Mouse (Mus musculus): ENCODE measurements around the gene Arhgap27. TPM values are rescaled to one million over a fixed set of nuclear protein-coding genes. Genes with fewer than 3 reads are reported as not detected.
A peak's percentile ranks its signal among the peaks of the same experiment; 100 is the strongest.

The Arhgap27 gene
- polyA plus RNA-seq, 1 experiment from 2014 or later, result 17.8 TPM

DNA sequence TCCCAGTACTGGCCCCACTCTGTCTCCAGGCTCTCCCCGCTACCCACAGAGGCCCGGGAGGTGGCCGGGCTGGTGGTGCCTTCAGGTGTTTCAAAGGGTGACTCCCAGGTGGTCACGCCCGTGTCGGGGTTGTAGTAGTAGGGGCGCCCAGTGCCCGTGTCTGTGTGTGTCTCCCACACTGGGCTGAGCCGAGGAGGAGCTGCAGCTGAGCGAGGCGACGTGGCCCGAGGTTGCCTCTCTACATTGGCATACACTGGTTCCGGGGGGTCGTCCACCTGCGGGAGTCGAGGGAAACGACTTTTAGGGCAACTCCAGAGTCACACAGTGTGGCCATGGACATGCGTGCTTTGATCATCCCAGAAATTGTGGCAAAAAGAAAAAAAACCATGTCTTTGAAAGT, 23.4 kb downstream of the Arhgap27 start:
- Histone ChIP-seq H3K4me2 (replicated peaks; ENCODE audit: low read depth, low read length) (peak overlapping the region; percentile 61), H3K4me1 (ENCODE audit: insufficient read depth, low read length) (peaks cover 31% of the 10 kb centered on the region), H3K9ac (replicated peaks; ENCODE audit: low read length) (peak overlapping the region; percentile 72), H3K27ac (ENCODE audit: low read length) (peak overlapping the region; percentile 94), H3K27me3 (ENCODE audit: insufficient read depth, low read length) (no peaks in the 10 kb centered on the region), H3K36me3 (ENCODE audit: insufficient read depth, low read length) (no peaks in the 10 kb centered on the region), H3K9me3 (ENCODE audit: low read length) (no peaks in the 10 kb centered on the region), H3K4me3 (ENCODE audit: low read length) (peak overlapping the region; percentile 38)
- peak; percentile 57 for ATAC-seq (ENCODE audit: low FRiP score, low TSS enrichment)
- 26% methylated on average over 19 of the region's 19 CpGs for WGBS

DNA sequence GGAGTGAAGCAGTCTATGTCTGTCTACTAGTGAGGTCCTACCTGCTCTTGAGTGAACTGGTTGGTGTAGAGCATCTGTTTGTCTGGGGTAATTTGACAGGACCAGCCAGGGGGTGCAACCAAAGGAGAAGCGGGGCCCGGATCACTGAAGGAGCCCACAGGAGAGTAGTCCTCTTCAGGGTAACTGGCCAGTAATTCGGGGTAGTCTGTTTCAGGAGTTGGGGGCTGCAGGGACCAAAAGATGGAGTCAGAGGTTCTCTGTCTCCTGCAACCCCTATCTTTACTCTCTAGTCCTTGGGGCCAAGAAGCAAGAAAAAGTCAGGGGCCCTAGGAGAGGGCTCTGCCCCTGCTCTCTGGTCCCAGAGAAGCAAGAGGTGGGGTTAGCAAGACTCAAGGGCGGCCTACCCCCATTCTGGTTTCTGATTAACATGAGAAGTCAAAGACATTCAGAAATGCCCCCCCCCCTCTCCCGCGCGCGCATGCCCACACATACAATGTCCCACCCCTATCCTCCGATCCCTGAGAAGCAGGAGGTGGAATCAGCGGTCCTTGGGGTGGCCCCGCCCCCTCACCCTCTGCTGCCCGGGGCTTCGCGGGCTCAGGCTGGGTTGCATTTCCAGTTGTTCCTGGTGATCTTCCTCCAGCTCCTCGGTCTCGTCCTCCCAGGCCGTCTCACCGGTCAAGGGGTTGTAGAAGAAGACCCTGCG, 23.9 kb downstream of the Arhgap27 start:
- H3K4me3 ChIP-seq (ENCODE audit: low read length), result peak overlapping the region; percentile 38
- no peaks in the 10 kb centered on the region for H3K36me3 ChIP-seq (ENCODE audit: insufficient read depth, low read length)
- H3K4me1 ChIP-seq (ENCODE audit: insufficient read depth, low read length), result peaks cover 31% of the 10 kb centered on the region
- H3K27ac ChIP-seq (ENCODE audit: low read length), result peak overlapping the region; percentile 94
- WGBS, result 25% methylated on average over 19 of the region's 19 CpGs
- no peaks in the 10 kb centered on the region for H3K27me3 ChIP-seq (ENCODE audit: insufficient read depth, low read length)
- no peaks in the 10 kb centered on the region for H3K9me3 ChIP-seq (ENCODE audit: low read length)
- peak overlapping the region; percentile 72 for H3K9ac ChIP-seq (replicated peaks; ENCODE audit: low read length)
- peak; percentile 68 for ATAC-seq (ENCODE audit: low FRiP score, low TSS enrichment)
- H3K4me2 ChIP-seq (replicated peaks; ENCODE audit: low read depth, low read length), result peak overlapping the region; percentile 61

DNA sequence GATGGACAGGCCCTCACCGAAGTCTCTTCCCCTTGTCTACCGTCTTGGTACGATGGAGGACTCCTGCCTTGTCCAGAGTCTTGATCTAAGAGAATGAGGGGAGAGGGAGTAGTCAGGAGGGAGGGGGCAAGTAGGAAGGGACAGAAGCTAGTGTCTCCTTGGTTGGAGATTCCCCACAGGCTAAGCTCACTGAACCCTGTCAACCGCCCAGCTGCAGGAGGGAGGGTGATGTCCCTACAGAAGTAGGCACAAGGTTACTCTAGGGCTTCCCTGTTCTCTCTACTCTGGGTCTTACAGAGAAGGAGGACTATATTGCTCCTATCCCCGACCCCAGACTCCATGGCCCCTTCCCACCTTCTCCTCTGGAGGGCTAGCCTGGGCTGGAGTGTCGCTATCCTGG, 24.8 kb downstream of the Arhgap27 start:
- Histone ChIP-seq H3K4me3 (ENCODE audit: low read length) (no peak overlapping the region), H3K4me2 (replicated peaks; ENCODE audit: low read depth, low read length) (no peak overlapping the region), H3K9ac (replicated peaks; ENCODE audit: low read length) (0 out of 2 replicates have a peak overlapping the region, but pooled peaks have one; percentile 14), H3K27me3 (ENCODE audit: insufficient read depth, low read length) (peaks cover 3% of the 10 kb centered on the region; the same call in 1 of the 2 replicates), H3K4me1 (ENCODE audit: insufficient read depth, low read length) (peaks cover 34% of the 10 kb centered on the region), H3K36me3 (ENCODE audit: insufficient read depth, low read length) (no peaks in the 10 kb centered on the region), H3K9me3 (ENCODE audit: low read length) (no peaks in the 10 kb centered on the region), H3K27ac (ENCODE audit: low read length) (peak overlapping the region; percentile 94; the same call in 1 of the 2 replicates)
- WGBS, result 88% methylated on average over 6 of the region's 6 CpGs
- peak; percentile 10; the same call in 1 of the 2 replicates for ATAC-seq (ENCODE audit: low FRiP score, low TSS enrichment)

GRCm38 (mm10) chr11:103338119-103338518, 25.4 kb downstream of the Arhgap27 start:
- H3K27me3 ChIP-seq (ENCODE audit: insufficient read depth, low read length), result peaks cover 8% of the 10 kb centered on the region
- no peak for ATAC-seq (ENCODE audit: low FRiP score, low TSS enrichment)
- H3K27ac ChIP-seq (ENCODE audit: low read length), result no peak overlapping the region
- H3K9ac ChIP-seq (replicated peaks; ENCODE audit: low read length), result no peak overlapping the region
- 81% methylated on average over 7 of the region's 7 CpGs for WGBS
- H3K4me2 ChIP-seq (replicated peaks; ENCODE audit: low read depth, low read length), result no peak overlapping the region
- H3K4me1 ChIP-seq (ENCODE audit: insufficient read depth, low read length), result peaks cover 40% of the 10 kb centered on the region
- no peaks in the 10 kb centered on the region for H3K36me3 ChIP-seq (ENCODE audit: insufficient read depth, low read length)
- no peaks in the 10 kb centered on the region for H3K9me3 ChIP-seq (ENCODE audit: low read length)
- H3K4me3 ChIP-seq (ENCODE audit: low read length), result no peak overlapping the region

GRCm38 (mm10) chr11:103337180-103337579, 26.3 kb downstream of the Arhgap27 start:
- Histone ChIP-seq H3K36me3 (ENCODE audit: insufficient read depth, low read length) (no peaks in the 10 kb centered on the region), H3K4me2 (replicated peaks; ENCODE audit: low read depth, low read length) (no peak overlapping the region), H3K27me3 (ENCODE audit: insufficient read depth, low read length) (peaks cover 10% of the 10 kb centered on the region), H3K4me1 (ENCODE audit: insufficient read depth, low read length) (peaks cover 45% of the 10 kb centered on the region), H3K9me3 (ENCODE audit: low read length) (no peaks in the 10 kb centered on the region), H3K9ac (replicated peaks; ENCODE audit: low read length) (no peak overlapping the region), H3K4me3 (ENCODE audit: low read length) (no peak overlapping the region), H3K27ac (ENCODE audit: low read length) (no peak overlapping the region)
- WGBS, result 85% methylated on average over 2 of the region's 2 CpGs
- no peak for ATAC-seq (ENCODE audit: low FRiP score, low TSS enrichment)

- 74% methylated on average over 5 of the region's 5 CpGs for WGBS
- Histone ChIP-seq H3K4me2 (replicated peaks; ENCODE audit: low read depth, low read length) (no peak overlapping the region), H3K4me3 (ENCODE audit: low read length) (no peak overlapping the region), H3K4me1 (ENCODE audit: insufficient read depth, low read length) (peaks cover 37% of the 10 kb centered on the region), H3K36me3 (ENCODE audit: insufficient read depth, low read length) (no peaks in the 10 kb centered on the region), H3K27me3 (ENCODE audit: insufficient read depth, low read length) (peaks cover 10% of the 10 kb centered on the region), H3K9me3 (ENCODE audit: low read length) (no peaks in the 10 kb centered on the region), H3K27ac (ENCODE audit: low read length) (no peak overlapping the region), H3K9ac (replicated peaks; ENCODE audit: low read length) (no peak overlapping the region)
- ATAC-seq (ENCODE audit: low FRiP score, low TSS enrichment), result no peak
These were observed 27.9 kb downstream of the Arhgap27 start for GRCm38 (mm10) chr11:103335561-103335960.

DNA sequence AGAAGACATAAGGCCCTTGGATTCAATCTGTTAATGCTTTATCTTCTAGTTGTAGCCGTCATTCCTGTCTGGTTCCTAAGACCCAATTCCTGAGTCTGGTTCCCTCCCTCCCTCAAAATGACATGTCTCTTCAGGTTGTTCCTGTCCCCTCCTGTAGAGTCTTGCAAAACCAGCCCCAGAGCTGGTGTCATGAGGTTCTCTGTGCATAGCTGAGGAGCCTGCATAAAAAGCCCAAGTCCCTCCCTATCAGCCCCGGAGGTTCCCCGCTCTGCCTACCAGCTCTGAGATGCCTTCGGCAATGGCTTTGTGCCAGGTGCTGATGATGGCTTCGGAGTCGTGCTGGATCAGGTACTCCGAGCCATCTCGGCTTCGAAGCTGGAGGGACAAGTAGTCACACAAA, 28.6 kb downstream of the Arhgap27 start:
- no peak for ATAC-seq (ENCODE audit: low FRiP score, low TSS enrichment)
- H3K36me3 ChIP-seq (ENCODE audit: insufficient read depth, low read length), result no peaks in the 10 kb centered on the region
- WGBS, result 86% methylated on average over 9 of the region's 9 CpGs
- H3K27ac ChIP-seq (ENCODE audit: low read length), result no peak overlapping the region
- H3K4me1 ChIP-seq (ENCODE audit: insufficient read depth, low read length), result peaks cover 32% of the 10 kb centered on the region
- no peak overlapping the region for H3K9ac ChIP-seq (replicated peaks; ENCODE audit: low read length)
- no peak overlapping the region for H3K4me2 ChIP-seq (replicated peaks; ENCODE audit: low read depth, low read length)
- H3K9me3 ChIP-seq (ENCODE audit: low read length), result no peaks in the 10 kb centered on the region
- H3K27me3 ChIP-seq (ENCODE audit: insufficient read depth, low read length), result peaks cover 10% of the 10 kb centered on the region
- H3K4me3 ChIP-seq (ENCODE audit: low read length), result no peak overlapping the region

DNA sequence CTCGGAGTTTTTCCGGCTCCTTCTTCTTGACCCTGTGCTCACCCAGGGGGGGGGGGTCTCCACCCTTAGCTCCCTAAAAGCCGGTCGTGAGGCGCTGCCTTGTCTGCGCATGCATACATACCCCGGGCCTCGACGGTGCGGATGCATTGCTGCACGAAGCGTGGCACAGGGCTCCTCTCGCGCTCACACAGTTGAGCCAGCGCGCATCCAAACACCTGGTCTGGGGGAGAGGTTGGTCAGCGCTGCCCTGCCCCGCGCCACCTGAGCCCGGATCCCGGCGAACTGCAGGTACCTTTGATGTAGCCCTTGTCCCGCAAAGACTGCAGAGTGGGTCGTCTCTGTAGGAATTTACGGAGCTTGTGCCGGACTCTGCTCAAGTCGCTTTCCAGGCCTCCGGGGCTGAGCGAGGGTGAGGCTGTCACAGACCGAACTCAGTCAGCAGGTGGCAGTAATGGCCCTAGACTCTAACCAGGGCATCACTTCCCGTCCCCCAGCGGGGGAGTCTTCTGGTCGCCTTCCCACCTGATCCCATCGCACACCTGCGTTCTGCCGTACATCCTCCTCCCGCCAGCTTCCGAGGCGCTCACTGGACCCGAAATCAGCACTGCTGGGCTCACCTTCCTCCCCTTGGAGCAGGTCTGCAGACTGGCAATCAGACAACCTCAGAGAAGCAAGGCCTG, 29.6 kb downstream of the Arhgap27 start:
- ATAC-seq (ENCODE audit: low FRiP score, low TSS enrichment), result no peak
- H3K9me3 ChIP-seq (ENCODE audit: low read length), result no peaks in the 10 kb centered on the region
- H3K4me2 ChIP-seq (replicated peaks; ENCODE audit: low read depth, low read length), result peak overlapping the region; percentile 44
- no peaks in the 10 kb centered on the region for H3K36me3 ChIP-seq (ENCODE audit: insufficient read depth, low read length)
- H3K27ac ChIP-seq (ENCODE audit: low read length), result no peak overlapping the region
- peaks cover 21% of the 10 kb centered on the region for H3K4me1 ChIP-seq (ENCODE audit: insufficient read depth, low read length)
- peaks cover 10% of the 10 kb centered on the region for H3K27me3 ChIP-seq (ENCODE audit: insufficient read depth, low read length)
- H3K4me3 ChIP-seq (ENCODE audit: low read length), result peak overlapping the region; percentile 23; the same call in 1 of the 2 replicates
- 18% methylated on average over 40 of the region's 40 CpGs for WGBS
- H3K9ac ChIP-seq (replicated peaks; ENCODE audit: low read length), result 0 out of 2 replicates have a peak overlapping the region, but pooled peaks have one; percentile 2

GRCm38 (mm10) chr11:103332890-103333651, 30.4 kb downstream of the Arhgap27 start:
- Histone ChIP-seq H3K4me2 (replicated peaks; ENCODE audit: low read depth, low read length) (peak overlapping the region; percentile 44), H3K27me3 (ENCODE audit: insufficient read depth, low read length) (peaks cover 10% of the 10 kb centered on the region), H3K27ac (ENCODE audit: low read length) (no peak overlapping the region), H3K9ac (replicated peaks; ENCODE audit: low read length) (0 out of 2 replicates have a peak overlapping the region, but pooled peaks have one; percentile 17), H3K36me3 (ENCODE audit: insufficient read depth, low read length) (no peaks in the 10 kb centered on the region), H3K4me3 (ENCODE audit: low read length) (peak overlapping the region; percentile 23), H3K9me3 (ENCODE audit: low read length) (no peaks in the 10 kb centered on the region), H3K4me1 (ENCODE audit: insufficient read depth, low read length) (peaks cover 17% of the 10 kb centered on the region)
- 33% methylated on average over 34 of the region's 34 CpGs for WGBS
- peak; percentile 16; the same call in 1 of the 2 replicates for ATAC-seq (ENCODE audit: low FRiP score, low TSS enrichment)

All from kidney, embryonic 16.5 days (tissue).